Mouse (Mus musculus) WW6 (cell line): ENCODE data around the gene Plbd2.

ENCODE experiments used
- DNase-seq: peaks from one replicate; pipeline ENCODE4 v3.0.0-alpha.2; 2013; ENCODE audit warnings: low read depth, low spot score

Plbd2 gene

GRCm38 (mm10) chr5:120473361-120473760 is 30.1 kb downstream of the Plbd2 start:
- no peak for DNase-seq

GRCm38 (mm10) chr5:120472770-120473169 is 30.7 kb downstream of the Plbd2 start, which contains the start of gene Sdsl:
Gene Sdsl (minus strand): TSS chr5:120472810.
- no peak for DNase-seq

DNA sequence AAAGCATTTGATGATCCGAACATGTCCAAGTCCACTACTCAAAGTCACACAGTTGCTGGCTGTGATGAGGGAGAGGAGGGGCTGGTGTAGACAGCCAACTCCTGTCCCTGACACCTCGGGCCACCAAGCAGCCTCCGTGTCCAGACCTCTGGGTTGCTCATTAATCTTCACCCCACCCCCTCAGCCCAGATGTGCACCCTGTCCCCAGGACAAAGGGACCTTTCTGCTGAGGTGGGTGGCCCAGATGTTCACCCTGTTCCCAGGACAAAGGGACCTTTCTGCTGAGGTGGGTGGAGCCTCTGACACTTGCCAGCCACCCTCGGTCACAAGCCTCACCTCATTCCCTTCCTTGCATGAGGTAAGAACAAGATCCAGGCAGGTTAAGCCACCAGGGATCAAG is 31.9 kb downstream of the Plbd2 start:
- no peak for DNase-seq

DNA sequence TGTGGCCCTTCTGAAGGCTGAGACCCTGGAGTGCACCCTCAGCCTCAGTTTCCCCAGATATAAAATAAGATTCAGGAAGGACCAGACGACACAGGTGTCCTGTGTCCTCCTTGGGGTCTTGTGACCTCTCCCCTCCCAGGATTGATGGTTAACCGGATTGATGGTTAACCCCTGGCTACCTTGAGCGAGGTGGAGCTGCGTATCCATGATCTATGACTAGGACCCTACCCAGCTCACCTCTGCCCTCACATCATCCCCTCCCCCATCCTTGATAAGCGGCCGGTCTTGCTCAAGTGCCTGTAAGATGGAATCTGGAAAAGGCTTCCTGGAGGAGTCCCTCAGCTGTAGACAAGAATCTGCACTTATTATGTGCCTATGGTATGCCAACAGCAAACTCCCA is 34.6 kb downstream of the Plbd2 start:
- DNase-seq, result no peak

- DNase-seq, result no peak
Measured at GRCm38 (mm10) chr5:120468336-120468735, 35.1 kb downstream of the Plbd2 start.

DNA sequence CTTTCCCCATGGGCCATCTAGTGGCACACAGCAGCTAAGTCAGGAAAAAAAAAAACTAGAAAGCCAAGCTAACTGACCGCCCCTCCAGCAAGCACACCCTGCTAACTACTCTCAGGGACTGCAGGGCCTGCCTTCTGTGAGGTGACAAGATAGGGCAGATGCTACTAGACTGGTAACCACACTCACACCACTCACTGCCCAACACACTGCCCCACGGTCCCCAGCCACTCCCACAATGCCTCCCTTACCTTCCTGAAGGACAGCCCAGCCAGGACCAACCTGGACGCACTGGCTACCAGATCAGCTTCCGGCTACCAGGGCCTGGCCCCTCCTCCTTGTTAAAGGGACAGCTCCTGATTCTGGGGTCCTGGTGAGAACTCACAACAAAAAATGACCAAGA is 36.4 kb downstream of the Plbd2 start:
- no peak for DNase-seq

DNA sequence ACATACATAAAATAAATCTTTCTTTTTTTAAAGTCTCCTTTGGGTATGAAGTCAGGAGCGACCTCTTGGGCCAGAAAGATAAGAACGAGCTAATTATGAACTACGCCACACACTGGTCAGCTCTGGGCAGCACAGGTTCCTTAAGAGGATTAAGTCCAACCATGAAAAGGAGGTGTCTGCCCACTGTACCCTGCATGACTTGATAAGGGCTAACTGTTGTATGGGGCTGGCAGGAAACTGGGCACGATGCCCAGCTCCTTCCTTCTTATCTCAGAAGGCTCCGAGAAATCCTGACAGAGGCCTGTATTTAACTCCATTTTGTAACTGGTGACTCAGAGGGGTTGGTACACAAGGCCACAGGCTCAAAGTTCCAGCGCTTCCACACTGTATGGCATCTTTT is 37.6 kb downstream of the Plbd2 start:
- no peak for DNase-seq

DNA sequence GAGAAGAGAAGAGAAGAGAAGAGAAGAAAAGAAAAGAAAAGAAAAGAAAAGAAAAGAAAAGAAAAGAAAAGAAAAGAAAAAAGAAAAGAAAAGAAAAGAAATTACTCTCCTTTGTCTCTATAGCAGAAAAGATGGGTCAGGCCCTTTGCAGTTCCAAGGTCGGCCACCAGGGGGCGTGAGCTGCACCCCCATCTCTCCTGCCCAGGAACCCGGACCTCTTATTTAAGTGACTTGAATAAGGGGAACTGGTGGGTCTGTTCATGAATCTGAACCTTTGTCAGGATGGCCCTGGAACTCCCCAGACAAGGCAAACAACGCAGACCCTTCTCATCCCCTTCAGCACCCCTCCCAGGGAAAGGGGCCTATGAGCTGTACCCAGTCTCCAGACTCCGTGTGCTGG is 38.4 kb downstream of the Plbd2 start:
- DNase-seq, result no peak

GRCm38 (mm10) chr5:120464321-120464720 is 39.1 kb downstream of the Plbd2 start:
- no peak for DNase-seq

- DNase-seq, result no peak
Measured at GRCm38 (mm10) chr5:120461902-120462301, 41.5 kb downstream of the Plbd2 start.

- no peak for DNase-seq
Measured at GRCm38 (mm10) chr5:120459133-120459532, 44.3 kb downstream of the Plbd2 start.

DNA sequence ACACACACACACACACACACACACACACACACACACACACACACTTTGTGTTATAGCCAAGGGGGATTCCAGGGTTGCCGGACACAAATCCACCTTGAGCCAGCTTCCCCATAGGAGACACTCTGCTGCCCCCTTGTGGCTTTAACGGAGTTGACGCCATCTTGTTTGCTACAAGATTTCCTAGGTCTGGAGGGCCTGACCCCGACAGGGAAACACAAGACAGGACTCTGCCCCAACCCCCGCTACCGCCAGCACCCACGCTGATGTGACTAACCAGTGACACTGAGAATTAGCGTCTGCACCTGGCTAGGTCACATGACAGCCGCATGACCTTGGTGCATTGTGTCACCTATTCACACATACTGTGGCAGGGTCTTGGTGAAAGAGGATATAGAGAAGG is 45.8 kb downstream of the Plbd2 start:
- peak; percentile 81 for DNase-seq

- DNase-seq, result no peak
Measured at GRCm38 (mm10) chr5:120456841-120457554, 46.4 kb downstream of the Plbd2 start.

GRCm38 (mm10) chr5:120456253-120456652 is 47.2 kb downstream of the Plbd2 start:
- no peak for DNase-seq

- no peak for DNase-seq
Measured at GRCm38 (mm10) chr5:120454756-120455337, 48.6 kb downstream of the Plbd2 start.

- no peak for DNase-seq
Measured at GRCm38 (mm10) chr5:120447305-120447704, 56.1 kb downstream of the Plbd2 start.

GRCm38 (mm10) chr5:120440733-120441132 is 62.7 kb downstream of the Plbd2 start:
- peak; percentile 79 for DNase-seq

- DNase-seq, result no peak
Measured at GRCm38 (mm10) chr5:120439887-120440670, 63.3 kb downstream of the Plbd2 start.

- DNase-seq, result no peak
Measured at GRCm38 (mm10) chr5:120438991-120439710, 64.3 kb downstream of the Plbd2 start.

DNA sequence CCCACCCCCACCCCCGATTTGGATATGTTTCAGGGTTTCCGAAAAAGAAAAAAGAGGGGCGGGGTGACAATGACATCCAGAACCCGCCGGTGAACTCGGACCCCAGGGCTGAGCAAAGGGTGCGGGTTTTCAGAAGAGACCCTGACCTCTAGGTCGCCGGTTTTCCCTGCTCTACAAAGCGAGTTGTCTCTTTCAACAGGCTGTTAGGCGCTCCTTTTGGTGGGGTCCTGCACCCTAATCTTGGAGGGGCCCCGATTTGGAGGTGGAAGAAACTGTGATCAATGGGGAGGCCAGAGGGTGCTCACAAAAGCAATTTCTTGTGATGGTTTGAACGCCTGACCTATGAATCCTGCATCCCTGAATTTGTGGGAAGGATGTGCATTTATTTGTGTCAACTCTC is 65.0 kb downstream of the Plbd2 start:
- no peak for DNase-seq

GRCm38 (mm10) chr5:120437986-120438385 is 65.4 kb downstream of the Plbd2 start:
- no peak for DNase-seq

GRCm38 (mm10) chr5:120437539-120437938 is 65.9 kb downstream of the Plbd2 start:
- no peak for DNase-seq
